20 mouse cellular contexts compared by ENCODE assay signal in genomic region chr14:33312309-33312708, GRCm38 (mm10).
DNase-seq lines count a peak whose midpoint lies in the region; ATAC-seq and TF ChIP-seq lines count a peak whose summit lies in the region.
"Had no signal": no experiment of that assay in that cellular context is flagged by ENCODE, and none has a peak within 500 bp of the region (broad histone marks: within the 10 kb centered on the region; RNA-seq: fewer than 3 reads in every experiment).

No protein-coding gene starts in this region.

- DNase-seq in kidney, adult 11 months: no peak
- DNase-seq in kidney, postnatal 4 days: peak; percentile 30 to 49
- no peak for DNase-seq in kidney, postnatal 25 days
- DNase-seq in lung, postnatal 0 days (ENCODE audit: low spot score): peak; percentile 30
- no peak for DNase-seq in lung, postnatal 10 days
- DNase-seq in embryonic facial prominence, embryonic 10.5 days (ENCODE audit: low spot score): peak; percentile 35
- DNase-seq in urinary bladder, postnatal 25 days (ENCODE audit: low spot score): no peak
- DNase-seq: adrenal gland, adult 8-10 months; adrenal gland, postnatal 36 days; cerebellum, adult 2 months; cerebellum, postnatal 10 days; gastrocnemius, postnatal 10 days; heart, adult 2 months; heart, postnatal 4 days had no signal

- H3K9me3 ChIP-seq in kidney, embryonic 15.5 days (replicated peaks): no peaks in the 10 kb centered on the region
- H3K9me3 ChIP-seq in lung, postnatal 0 days (ENCODE audit: low read length): no peaks in the 10 kb centered on the region
- no peaks in the 10 kb centered on the region for H3K9me3 ChIP-seq in embryonic facial prominence, embryonic 10.5 days
- H3K9me3 ChIP-seq: embryonic facial prominence, embryonic 13.5 days; forebrain, embryonic 12.5 days; heart, embryonic 13.5 days; hindbrain, embryonic 12.5 days had no signal

- TF ChIP-seq EP300 in lung, postnatal 0 days (IDR thresholded peaks at IDR 0.05): no peak

- no peak for TF ChIP-seq CTCF in lung, postnatal 0 days (IDR thresholded peaks at IDR 0.05)

- H3K9ac ChIP-seq in kidney, embryonic 15.5 days: no peak overlapping the region
- no peak overlapping the region for H3K9ac ChIP-seq in lung, postnatal 0 days (replicated peaks; ENCODE audit: low read depth)
- H3K9ac ChIP-seq: embryonic facial prominence, embryonic 13.5 days; forebrain, embryonic 12.5 days; heart, embryonic 13.5 days; hindbrain, embryonic 12.5 days had no signal

- H3K4me3 ChIP-seq in kidney, embryonic 15.5 days (replicated peaks): no peak overlapping the region
- H3K4me3 ChIP-seq in lung, postnatal 0 days (ENCODE audit: low read depth, low read length): no peak overlapping the region
- no peak overlapping the region for H3K4me3 ChIP-seq in embryonic facial prominence, embryonic 10.5 days
- H3K4me3 ChIP-seq: embryonic facial prominence, embryonic 13.5 days; forebrain, embryonic 12.5 days; heart, adult 2 months; heart, embryonic 13.5 days; hindbrain, embryonic 12.5 days had no signal

- H3K27me3 ChIP-seq in kidney, embryonic 15.5 days: peaks cover 21% of the 10 kb centered on the region
- no peaks in the 10 kb centered on the region for H3K27me3 ChIP-seq in lung, postnatal 0 days (replicated peaks; ENCODE audit: insufficient read depth, low read length)
- peaks cover 52% of the 10 kb centered on the region for H3K27me3 ChIP-seq in embryonic facial prominence, embryonic 10.5 days (replicated peaks; ENCODE audit: low read depth, poor library complexity, severe bottlenecking)

- peak overlapping the region; percentile 58 for H3K27ac ChIP-seq in kidney, embryonic 15.5 days
- H3K27ac ChIP-seq in lung, postnatal 0 days (ENCODE audit: low read length): no peak overlapping the region
- no peak overlapping the region for H3K27ac ChIP-seq in embryonic facial prominence, embryonic 10.5 days (replicated peaks)
- H3K27ac ChIP-seq: embryonic facial prominence, embryonic 13.5 days; forebrain, embryonic 12.5 days; heart, adult 2 months; heart, embryonic 13.5 days; hindbrain, embryonic 12.5 days had no signal

- peaks cover 8% of the 10 kb centered on the region; the same call in 1 of the 2 replicates for H3K4me1 ChIP-seq in kidney, embryonic 15.5 days
- H3K4me1 ChIP-seq in lung, postnatal 0 days (ENCODE audit: insufficient read depth, low read depth, low read length): no peaks in the 10 kb centered on the region
- peaks cover 10% of the 10 kb centered on the region; the same call in 1 of the 2 replicates for H3K4me1 ChIP-seq in embryonic facial prominence, embryonic 10.5 days
- H3K4me1 ChIP-seq: embryonic facial prominence, embryonic 13.5 days had no signal

- no peaks in the 10 kb centered on the region for H3K36me3 ChIP-seq in kidney, embryonic 15.5 days
- no peaks in the 10 kb centered on the region for H3K36me3 ChIP-seq in lung, postnatal 0 days (ENCODE audit: insufficient read depth, low read length)
- H3K36me3 ChIP-seq in embryonic facial prominence, embryonic 10.5 days (replicated peaks): no peaks in the 10 kb centered on the region
- H3K36me3 ChIP-seq: embryonic facial prominence, embryonic 13.5 days; forebrain, embryonic 12.5 days; heart, embryonic 13.5 days; hindbrain, embryonic 12.5 days had no signal

- no peak overlapping the region for H3K4me2 ChIP-seq in kidney, embryonic 15.5 days
- no peak overlapping the region for H3K4me2 ChIP-seq in lung, postnatal 0 days (replicated peaks; ENCODE audit: low read depth, low read length)
- H3K4me2 ChIP-seq: embryonic facial prominence, embryonic 13.5 days; forebrain, embryonic 12.5 days; heart, embryonic 13.5 days; hindbrain, embryonic 12.5 days had no signal

- ATAC-seq in kidney, embryonic 15.5 days (replicated peaks; ENCODE audit: low FRiP score): no peak
- ATAC-seq in lung, postnatal 0 days: peak; percentile 52
- ATAC-seq: forebrain, embryonic 16.5 days had no signal

- WGBS in kidney, embryonic 15.5 days: 36% methylated on average over 4 of the region's 4 CpGs
- 42% methylated on average over 4 of the region's 4 CpGs for WGBS in lung, postnatal 0 days
- 32% methylated on average over 4 of the region's 4 CpGs for WGBS in embryonic facial prominence, embryonic 10.5 days

Comparison
In these comparisons a context has a peak if more than half of its experiments do, and no peak if none do; other contexts are left out.
1. DNase-seq: peak in kidney, postnatal 4 days (2 of 2), lung, postnatal 0 days (single experiment) and embryonic facial prominence, embryonic 10.5 days (single experiment); none in kidney, adult 11 months (single experiment), kidney, postnatal 25 days (0 of 2), lung, postnatal 10 days (single experiment) and urinary bladder, postnatal 25 days (single experiment).